8 mouse cellular contexts compared by ENCODE assay signal in genomic region chr6:52240389-52241000, GRCm38 (mm10). TPM values are rescaled to one million over a fixed set of nuclear protein-coding genes. Genes with fewer than 3 reads are reported as not detected.
DNase-seq lines count a peak whose midpoint lies in the region; ATAC-seq and TF ChIP-seq lines count a peak whose summit lies in the region.

TSS of gene Hoxa10 (minus strand) at chr6:52240854.

- no peaks in the 10 kb centered on the region for H3K36me3 ChIP-seq in intestine, embryonic 15.5 days
- no peaks in the 10 kb centered on the region for H3K36me3 ChIP-seq in neural tube, embryonic 15.5 days

- H3K4me3 ChIP-seq in left cerebral cortex, adult 2 months = no peak within 1 kb of the TSS
- peak within 1 kb of the TSS; percentile 26 for H3K4me3 ChIP-seq in intestine, embryonic 15.5 days (replicated peaks)
- peak within 1 kb of the TSS; percentile 57 for H3K4me3 ChIP-seq in neural tube, embryonic 15.5 days (replicated peaks)

- TF ChIP-seq CTCF in left cerebral cortex, adult 2 months (IDR thresholded peaks at IDR 0.05) = peak; percentile 59

- peaks cover 89% of the 10 kb centered on the region for H3K27me3 ChIP-seq in intestine, embryonic 15.5 days (replicated peaks)
- H3K27me3 ChIP-seq in neural tube, embryonic 15.5 days (replicated peaks) = peaks cover 53% of the 10 kb centered on the region

- peak within 1 kb of the TSS; percentile 40 for H3K4me2 ChIP-seq in intestine, embryonic 15.5 days (replicated peaks)
- H3K4me2 ChIP-seq in neural tube, embryonic 15.5 days = peak within 1 kb of the TSS; percentile 57

- no peaks in the 10 kb centered on the region for H3K9me3 ChIP-seq in intestine, embryonic 15.5 days
- H3K9me3 ChIP-seq in neural tube, embryonic 15.5 days (replicated peaks) = no peaks in the 10 kb centered on the region

- intact Hi-C loops in left cerebral cortex, adult 2 months (cut with DNase I) = no loop called here
- intact Hi-C loops in left cerebral cortex, postnatal 25 days (cut with DNase I) = no loop called here

- no peak for DNase-seq in left cerebral cortex, adult 2 months (ENCODE audit: extremely low spot score in 1 of 2, low spot score in 2 of 2)
- DNase-seq in left cerebral cortex, postnatal 25 days (ENCODE audit: low spot score in 2 of 2) = no peak
- DNase-seq in c-Kit-positive CD71-positive TER-119-negative erythroid progenitor cells, embryonic 14.5 days (ENCODE audit: low read depth) = peak; percentile 32
- DNase-seq in heart, adult 11 months = peak; percentile 95
- peak; percentile 71 to 72 for DNase-seq in lung, adult 18-20 months
- DNase-seq in urinary bladder, postnatal 14 days (ENCODE audit: low spot score) = peak; percentile 94

- no peak within 1 kb of the TSS for H3K27ac ChIP-seq in left cerebral cortex, adult 2 months
- H3K27ac ChIP-seq in intestine, embryonic 15.5 days = peak within 1 kb of the TSS; percentile 25
- peak within 1 kb of the TSS; percentile 91 for H3K27ac ChIP-seq in neural tube, embryonic 15.5 days (replicated peaks)

- H3K9ac ChIP-seq in intestine, embryonic 15.5 days = 0 out of 2 replicates have a peak within 1 kb of the TSS, but pooled peaks have one; percentile 3
- H3K9ac ChIP-seq in neural tube, embryonic 15.5 days (replicated peaks) = peak within 1 kb of the TSS; percentile 65

- 1% methylated on average over 35 of the region's 35 CpGs for whole genome bisulfite sequencing in intestine, embryonic 15.5 days
- 1% methylated on average over 34 of the region's 35 CpGs for WGBS in neural tube, embryonic 15.5 days

- H3K4me1 ChIP-seq in intestine, embryonic 15.5 days (replicated peaks) = peaks cover 13% of the 10 kb centered on the region; the same call in 1 of the 2 replicates
- H3K4me1 ChIP-seq in neural tube, embryonic 15.5 days = peaks cover 25% of the 10 kb centered on the region

- ATAC-seq in intestine, embryonic 15.5 days = peak; percentile 77
- peak; percentile 62 for ATAC-seq in neural tube, embryonic 15.5 days (ENCODE audit: low FRiP score)

RNA-seq across cellular contexts. Expression of gene Hoxa10, which starts in this region (rescaled TPM):
- total RNA-seq in left cerebral cortex, adult 2 months (2021) = not detected
- not detected for total RNA-seq in left cerebral cortex, postnatal 25 days (2021)
- 11.4 and 20.2 TPM in 2 replicates for polyA plus RNA-seq in intestine, embryonic 15.5 days (2015; fragmentation: Nextera tagmentation; extraction: Ambion mirVana)
- 48.9 and 69.7 TPM in 2 replicates for polyA plus RNA-seq in neural tube, embryonic 15.5 days (2015; fragmentation: Nextera tagmentation; extraction: Ambion mirVana)

Comparison
In these comparisons a context has a peak if more than half of its experiments do, and no peak if none do; other contexts are left out.
1. DNase-seq: peak in c-Kit-positive CD71-positive TER-119-negative erythroid progenitor cells, embryonic 14.5 days (single experiment), heart, adult 11 months (single experiment), lung, adult 18-20 months (2 of 2) and urinary bladder, postnatal 14 days (single experiment); none in left cerebral cortex, adult 2 months (0 of 2) and left cerebral cortex, postnatal 25 days (0 of 2).